Mouse (Mus musculus) heart, adult 18-20 months (tissue): ENCODE measurements around the gene Slc22a2. TPM values are rescaled to one million over a fixed set of nuclear protein-coding genes. Genes with fewer than 3 reads are reported as not detected.
"Not testable (repeated sequence)": the region's sequence is repeated elsewhere in the genome, so short reads cannot be mapped to it uniquely, and the experiment has no call there.

Experiments used
- DNase-seq, 2 experiments: peaks; one replicate each; pipeline ENCODE4 v3.0.0; 2021 to 2022; ENCODE audit warnings: mixed read lengths in 1 of 2
- long read RNA-seq, 2 experiments: library from polyadenylated mRNA; stranded (forward); transcript quantifications; one replicate each; pipeline ENCODE4 v2.0.0; 2021
- total RNA-seq, 2 experiments: library from RNA; stranded (reverse); gene quantifications; 2 replicates each; pipeline ENCODE4 v1.2.3; 2021

Slc22a2 gene
- total RNA-seq: not detected
- long read RNA-seq, experiment 1: 0 reads
- long read RNA-seq, experiment 2: 0 reads

DNA sequence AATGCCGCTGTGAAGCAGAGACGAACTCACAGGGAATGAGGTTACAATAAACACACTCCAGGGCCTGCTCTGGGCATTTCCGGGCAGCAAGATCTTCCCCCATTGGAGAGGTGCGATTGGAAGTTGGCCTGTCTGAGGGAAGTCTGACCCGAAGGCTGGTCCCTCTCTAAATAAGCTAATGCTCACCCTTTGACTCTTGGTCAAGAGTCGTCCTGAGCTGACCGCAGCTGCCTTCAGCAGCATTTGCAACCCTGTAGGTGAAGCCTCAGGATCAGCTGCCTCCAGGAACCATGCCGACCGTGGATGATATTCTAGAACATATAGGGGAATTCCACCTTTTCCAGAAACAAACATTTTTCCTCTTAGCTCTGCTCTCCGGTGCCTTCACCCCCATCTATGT is at the start of gene Slc22a2:
Gene Slc22a2, plus strand, starts transcription at position 142 of the 400 bp plus-strand sequence.
- no peak for DNase-seq

DNA sequence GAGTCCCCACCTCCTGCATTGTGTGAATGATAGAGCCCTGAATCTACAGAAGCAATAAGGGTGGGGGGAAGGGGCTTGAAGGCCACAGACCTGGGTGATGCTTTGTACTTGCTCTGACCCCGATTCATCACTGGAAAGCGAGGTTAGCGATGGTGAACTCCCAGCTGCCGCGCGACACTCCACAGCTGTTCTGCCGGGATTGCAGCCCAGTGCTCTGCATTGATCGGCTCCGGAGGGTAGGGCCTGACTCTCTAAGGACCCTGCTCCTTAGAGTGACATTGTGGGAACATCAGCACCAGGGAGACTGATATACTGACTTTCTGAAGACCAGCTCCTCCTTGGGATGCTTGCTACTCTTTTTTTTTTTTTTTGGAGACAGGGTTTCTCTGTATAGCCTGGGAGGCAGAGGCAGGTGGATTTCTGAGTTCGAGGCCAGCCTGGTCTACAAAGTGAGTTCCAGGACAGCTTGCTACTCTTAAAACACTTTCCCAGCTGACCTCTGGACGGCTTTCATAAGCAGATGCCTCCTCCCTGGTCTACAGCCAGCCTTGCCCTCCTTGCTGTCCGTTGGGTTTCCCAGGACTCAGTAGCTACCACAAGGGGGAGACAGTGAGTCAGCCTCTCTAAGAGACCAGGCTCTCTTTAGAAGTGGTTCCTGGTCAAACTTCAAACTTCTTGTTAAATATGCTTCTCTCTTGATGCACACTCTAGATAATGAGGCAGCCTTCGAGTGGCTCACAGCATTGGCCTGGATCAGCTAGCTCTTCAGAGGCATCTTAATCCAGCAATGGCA is 49.4 kb upstream of the Slc22a2 start:
- peak; percentile 78 to 83 for DNase-seq

DNA sequence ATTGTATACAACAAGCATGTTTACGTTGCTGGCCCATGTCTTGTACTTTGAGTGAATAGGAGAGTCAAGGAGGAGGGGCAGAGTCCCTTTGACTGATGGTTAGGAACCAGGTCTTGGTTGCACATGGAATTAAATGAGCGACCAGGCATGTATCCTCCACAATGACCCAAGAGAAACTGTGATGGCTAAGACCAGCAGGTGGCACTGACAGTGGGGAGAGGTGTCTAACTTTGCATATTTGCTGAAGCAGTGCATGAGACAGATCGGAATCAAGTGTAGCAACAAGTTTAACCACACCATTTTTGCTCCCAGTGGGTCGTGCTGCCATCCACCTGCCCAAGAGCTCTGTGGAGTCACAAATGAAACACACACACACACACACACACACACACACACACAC is 21.7 kb upstream of the Slc22a2 start:
- no peak for DNase-seq

DNA sequence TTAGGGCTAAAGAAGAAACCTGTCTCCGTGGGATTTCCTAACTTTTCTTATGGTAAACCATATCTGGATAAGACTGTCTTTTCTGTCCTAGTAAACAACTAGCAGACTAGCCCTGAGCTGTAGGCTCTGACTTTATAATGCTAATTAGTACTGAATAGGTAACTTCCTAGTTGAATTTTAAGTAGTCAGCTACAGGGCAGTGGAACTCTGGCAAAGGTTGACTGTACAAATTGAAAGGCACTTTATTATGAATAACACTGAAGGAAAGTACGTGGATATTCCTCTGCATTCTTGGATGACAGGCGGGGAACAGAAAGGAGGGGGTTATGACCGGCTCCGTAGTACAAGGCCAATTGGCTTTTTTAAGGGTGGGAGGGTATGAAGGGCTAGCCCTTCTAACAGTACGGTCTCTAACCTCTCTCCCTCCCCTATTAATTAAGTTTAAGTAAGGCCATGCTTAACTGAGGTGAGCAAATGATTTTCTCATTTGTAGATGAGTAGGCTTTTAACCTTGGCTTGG is 19.4 kb upstream of the Slc22a2 start:
- not testable (repeated sequence) for DNase-seq

DNA sequence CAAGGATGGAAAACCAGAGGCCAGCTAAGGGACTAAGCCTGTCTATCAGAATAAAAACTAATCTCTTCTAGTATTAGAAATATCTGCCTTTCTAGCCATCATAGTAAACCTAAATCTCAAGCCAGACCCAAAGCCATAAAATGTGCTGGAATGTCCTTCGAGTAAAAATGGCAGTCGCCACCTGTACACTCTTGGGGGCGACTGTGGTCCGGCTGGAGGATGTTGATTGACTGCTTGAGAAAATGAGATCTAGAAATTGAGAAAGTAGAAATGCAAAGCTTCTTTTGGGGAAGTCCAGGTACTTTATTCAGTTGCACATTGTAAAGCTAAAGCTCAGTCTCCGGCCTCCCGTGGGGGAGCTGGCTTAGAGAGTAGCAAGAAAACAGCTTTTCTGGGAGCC is 18.5 kb upstream of the Slc22a2 start:
- no peak for DNase-seq

DNA sequence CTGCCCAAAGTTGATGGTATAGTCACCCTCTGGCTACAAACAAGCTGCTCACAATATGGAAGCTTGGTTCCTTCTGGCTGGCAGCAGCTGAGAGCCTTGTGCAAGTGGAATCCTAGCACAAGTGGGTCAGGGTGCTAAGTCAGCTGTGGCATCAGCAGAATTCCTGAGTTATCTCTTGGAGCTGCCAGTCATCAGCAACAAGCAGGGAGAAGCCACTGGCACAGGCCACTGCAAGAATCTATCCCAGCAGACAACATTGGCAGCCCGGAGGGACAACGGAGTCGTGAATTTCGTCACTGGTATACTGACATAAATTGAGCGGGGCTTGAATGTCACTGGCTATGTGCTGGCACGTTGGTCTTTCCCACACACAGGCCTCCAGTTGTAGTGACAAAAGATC is 12.6 kb upstream of the Slc22a2 start:
- peak; percentile 69 to 82 for DNase-seq

DNA sequence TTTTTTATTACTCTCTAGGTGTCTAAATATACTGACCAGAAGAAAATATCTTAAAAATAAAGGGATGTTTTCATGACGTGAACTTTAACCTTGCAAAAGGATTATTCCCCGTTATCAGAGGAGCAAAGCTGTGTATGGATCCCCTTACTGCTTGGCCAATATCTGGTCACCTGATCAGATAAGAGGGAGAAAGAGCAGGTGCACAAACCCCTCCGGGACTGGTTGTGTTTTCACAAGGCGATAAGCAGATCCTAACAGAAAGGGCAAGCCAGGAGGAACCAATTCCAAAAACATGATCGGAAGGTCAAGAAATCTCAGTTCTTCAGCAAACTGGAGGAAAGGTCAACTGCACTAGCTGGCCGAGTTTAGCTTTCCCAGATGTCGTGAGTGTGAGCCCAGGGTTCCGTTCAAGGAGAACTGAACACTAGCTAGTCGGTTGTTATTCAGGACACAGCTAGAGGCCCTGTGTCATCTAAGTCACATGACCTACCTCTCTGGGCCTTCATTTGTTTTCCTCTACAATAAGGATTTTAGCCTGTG is 11.9 kb upstream of the Slc22a2 start:
- DNase-seq: peak; percentile 58 to 79

DNA sequence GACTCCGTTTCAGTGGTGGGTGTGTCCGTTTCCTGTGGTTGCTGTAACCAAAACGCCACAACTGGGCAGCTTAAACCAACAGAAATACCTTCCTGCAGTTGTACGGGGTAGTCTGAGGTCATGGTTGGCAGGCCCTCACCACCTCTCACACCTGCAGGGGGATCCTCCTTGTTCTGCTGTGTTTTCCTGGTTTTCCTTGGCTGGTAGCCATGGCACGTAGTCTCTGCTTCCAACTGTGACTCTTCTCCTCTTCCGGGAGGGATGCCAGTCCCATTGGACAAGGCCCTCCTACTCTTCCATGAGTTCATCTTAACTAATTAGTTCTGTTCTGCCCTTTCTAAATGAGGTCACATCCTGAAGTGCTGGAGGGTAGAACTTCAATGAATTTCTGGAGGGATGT is 8.5 kb upstream of the Slc22a2 start:
- no peak for DNase-seq

DNA sequence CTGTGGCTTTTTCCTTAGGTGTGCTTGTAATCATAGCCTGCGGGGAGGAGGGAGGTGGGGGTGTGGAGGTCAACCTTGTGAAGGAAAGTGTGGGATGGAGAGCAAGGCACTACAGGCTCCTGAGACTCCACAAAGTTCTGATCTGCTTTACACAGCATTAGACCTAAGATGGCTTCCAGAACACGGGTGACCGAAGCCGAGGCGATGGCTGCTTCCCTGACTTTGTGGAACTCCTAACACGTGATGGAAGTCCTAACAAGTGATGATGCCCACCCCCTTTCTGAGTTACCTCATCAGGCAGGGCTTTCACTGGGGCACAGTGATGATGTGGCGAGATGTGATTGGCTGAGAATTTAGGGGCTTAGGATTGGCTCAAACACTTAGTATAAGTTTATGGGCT is 6.8 kb upstream of the Slc22a2 start:
- no peak for DNase-seq

DNA sequence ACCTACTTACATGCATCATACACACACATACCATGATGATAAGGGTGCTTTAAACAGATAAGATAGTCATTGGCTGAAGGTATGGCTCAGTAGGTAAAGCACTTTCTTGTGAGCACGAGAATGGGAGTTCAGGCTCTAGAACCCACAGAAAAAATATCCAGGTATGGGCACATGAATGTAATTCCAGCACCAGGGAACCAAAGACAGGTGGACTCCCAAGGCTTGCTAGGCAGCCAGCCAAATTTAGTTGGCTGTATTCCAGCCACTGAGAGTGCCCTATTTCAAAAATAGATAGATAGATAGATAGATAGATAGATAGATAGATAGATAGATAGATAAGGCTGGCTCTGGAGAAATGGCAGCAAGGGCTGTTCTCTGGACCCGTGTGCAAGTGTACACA is 1.4 kb downstream of the Slc22a2 start:
- DNase-seq: no peak

DNA sequence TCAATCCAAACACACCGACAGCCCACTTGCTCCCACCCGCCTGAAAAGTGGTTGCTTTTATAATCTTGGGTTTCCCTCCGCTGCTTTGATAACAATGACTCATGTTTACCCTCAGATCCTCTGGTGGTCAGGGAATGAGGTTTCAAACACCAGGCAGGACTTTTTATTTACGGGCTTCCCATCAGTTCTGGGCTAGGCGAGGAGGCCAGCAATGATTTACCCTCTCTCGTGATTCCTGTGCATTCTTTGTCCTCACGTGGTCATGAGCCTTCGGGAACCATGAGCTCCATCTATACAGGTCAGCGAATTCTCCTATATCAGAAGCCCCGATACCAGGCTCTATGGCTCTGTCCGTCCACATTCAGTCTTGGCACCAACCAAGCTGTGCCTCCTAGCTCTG is 3.0 kb downstream of the Slc22a2 start:
- DNase-seq: no peak

DNA sequence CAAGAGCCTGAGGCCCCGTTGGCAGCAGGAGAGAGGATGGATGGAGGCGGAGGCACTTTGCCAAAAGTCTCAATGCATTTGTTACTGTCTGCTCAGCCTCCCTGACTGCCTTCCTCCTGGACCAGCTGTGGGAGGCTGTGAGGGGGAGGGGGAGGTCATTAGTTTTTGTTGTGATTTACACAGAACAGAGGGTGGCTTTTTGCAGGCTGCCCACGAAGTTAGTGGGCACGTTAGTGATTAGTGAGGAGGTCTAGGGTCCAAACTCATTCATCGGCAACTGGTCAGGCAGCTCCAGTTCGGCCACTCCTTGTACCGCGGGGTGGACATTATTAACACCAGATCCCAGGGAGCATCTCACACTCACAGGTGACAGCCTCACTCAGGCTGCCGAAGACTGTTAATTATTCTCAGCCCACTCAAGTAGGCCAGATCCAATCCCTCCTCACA is 4.9 kb downstream of the Slc22a2 start:
- DNase-seq: no peak

DNA sequence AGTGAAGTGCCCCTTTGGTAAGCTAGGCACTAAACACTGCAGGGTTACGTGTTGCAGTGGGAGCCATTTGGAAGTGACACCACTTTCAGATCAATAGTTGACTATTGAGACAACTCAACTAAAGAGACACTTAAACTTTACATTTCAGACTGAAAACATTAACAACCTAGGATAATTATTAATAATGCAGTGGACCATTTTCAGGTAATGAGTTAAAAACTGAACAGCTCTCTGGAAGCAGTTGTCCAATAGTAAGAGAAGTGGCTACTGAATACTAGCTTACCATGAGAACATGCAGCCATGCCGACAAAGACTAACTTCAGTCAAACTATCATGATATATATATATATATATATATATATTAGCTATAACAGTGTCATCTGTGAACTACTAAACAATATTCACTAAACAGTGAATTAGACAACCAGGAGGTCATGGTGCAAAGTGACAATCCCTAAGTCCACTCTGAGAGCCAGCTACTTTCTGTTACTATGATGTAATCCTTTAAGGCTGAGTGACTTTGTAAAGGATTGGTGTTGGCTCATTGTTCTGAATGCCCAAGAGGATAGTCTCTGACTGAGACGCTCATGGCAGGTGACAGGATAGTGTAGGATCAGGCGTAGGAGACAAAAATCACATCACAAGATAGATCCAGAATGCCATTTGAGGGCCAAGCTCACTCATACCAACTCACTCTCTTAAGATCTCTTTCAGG is 7.1 kb downstream of the Slc22a2 start:
- no peak for DNase-seq

DNA sequence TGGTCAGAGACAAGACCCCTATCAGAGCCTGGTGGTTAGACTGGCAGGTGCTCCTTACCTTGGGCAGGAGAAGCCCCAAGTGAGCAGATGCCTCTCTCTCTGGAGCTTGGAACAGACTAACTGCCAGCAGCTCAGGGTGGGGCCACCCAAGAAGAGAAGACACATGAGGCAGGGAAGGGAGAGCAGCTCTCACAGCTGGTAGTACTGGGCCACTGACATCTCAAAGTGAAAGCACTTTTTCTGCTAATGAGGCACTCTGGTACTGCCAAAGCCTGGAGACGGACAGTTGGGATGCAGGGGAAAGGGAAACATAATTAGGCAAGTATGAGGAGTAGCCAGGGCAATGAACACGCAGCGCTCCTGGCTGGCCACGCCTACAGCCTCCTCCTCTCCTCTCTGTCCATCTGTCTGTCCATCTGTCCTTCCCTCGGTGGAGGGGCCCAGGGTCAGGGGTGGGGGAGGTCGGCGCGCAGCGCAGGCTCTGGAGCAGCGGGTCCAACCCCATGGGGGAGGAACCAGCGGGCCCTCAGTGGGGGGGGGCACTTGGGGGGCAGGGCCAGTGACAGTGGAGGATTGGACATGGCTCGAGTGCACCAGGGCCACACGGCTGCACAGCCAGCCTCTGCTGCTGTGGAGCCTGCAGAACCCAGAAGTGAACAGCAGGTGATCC is 12.0 kb downstream of the Slc22a2 start:
- DNase-seq: no peak

DNA sequence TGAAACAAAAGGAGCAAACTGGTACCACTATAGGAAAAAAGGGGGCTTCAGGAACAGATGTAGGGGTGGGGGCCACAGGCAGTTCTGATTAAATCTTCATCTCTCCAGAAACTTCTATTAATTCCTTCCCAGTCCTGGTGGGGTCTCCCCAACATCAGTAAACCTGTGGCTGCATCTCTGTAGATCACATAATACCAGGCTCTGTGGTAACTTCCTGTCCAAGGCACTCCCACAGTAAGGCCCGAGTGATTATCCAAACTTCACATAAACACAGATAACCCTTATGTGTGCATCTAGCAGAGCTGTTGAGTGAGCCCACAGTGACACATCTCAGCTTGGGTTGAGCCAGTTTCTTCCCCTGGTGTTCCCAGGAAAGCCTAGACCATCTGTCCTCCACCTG is 22.7 kb downstream of the Slc22a2 start:
- no peak for DNase-seq

DNA sequence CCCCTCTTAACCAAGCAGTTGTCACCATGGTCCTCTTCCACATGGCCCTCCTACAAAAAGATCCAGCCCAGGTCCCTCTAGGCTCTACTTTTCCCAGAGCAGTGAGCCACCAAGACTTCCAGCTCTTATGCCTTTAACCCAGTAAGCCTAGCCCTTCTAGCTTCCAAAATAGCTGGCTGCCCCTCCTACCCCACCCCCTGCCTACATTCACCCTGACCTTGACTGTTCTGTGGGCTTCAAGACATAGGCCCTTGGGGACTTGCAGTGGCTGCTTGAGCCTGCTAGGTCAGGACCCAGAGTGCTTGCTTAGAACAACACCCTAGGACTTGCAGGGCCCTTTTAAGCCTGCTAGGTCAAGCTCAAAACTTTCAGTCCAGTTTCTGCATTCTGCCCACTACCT is 23.3 kb downstream of the Slc22a2 start:
- DNase-seq: peak in 1 of 2 experiments; percentile 42

DNA sequence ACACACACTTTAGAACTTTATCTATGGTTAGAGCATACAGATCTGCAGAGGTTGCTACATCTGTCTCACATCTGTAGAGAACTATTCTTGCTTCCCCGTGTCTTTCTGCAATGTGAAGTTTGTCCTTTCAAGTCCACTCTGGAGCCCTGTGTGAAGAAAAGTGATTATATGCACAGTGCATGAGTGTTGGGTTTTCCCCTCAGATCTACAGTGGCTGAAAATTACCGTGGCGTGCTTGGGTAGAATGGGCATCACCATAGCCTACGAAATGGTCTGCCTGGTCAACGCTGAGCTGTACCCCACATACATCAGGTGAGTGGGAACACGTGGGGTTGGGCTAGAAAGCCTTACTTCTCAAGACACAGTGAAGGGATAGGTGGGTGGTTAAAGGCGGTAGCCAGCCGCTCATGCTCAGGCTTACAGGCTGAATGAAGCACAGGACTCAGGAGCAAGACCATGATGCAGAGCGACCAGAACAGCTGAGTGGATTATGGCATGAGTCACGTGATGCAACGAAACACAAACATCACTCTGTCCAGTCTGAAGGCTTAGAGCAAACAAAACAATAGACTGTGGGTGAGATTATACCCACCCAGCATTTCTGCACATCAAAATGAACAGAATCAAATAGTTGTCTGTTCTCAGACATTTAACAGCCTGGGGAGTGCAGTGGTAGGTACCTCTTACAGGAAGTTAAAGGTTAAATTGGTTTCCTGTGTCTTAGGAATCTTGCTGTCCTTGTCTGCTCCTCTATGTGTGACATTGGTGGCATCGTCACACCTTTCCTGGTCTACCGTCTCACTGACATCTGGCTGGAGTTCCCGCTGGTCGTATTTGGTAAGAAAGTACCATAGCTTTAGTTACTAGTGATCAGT is 30.8 kb downstream of the Slc22a2 start:
- DNase-seq: no peak

DNA sequence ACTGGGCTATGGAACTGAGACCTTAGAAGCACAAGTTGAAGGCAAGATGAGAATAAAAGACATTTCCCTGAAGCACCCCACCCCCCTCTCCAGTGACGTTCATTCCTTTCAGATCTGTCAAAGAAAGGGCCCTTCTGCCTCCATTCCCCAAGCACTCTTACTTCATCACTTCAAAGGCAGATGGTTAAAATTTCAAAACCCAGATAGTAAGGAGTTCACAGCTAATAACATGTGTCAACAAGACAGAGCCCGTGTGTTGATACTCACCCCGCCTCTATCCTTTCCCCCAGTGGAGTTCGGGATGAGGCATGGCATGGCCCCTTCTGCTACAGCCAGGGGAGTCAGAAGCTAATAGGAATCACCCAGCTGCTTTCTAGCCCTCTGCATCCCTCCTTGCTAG is 31.5 kb downstream of the Slc22a2 start:
- no peak for DNase-seq

DNA sequence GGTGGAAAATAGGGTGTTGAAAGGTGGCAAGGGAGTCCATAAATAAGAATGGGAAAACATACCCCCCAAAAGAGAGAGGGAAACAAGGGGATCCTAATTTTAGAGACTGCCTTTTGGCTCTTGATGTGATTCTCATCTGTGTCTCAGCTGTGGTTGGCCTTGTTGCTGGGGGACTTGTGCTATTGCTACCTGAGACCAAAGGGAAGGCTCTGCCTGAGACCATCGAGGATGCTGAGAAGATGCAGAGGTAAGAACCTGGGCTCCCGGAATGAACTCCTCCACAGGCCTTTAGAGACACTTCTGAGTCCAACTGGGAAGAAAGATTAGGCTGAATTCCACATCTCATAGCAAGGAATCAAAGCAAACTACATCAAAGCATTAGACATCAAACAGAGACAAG is 35.7 kb downstream of the Slc22a2 start:
- DNase-seq: no peak

DNA sequence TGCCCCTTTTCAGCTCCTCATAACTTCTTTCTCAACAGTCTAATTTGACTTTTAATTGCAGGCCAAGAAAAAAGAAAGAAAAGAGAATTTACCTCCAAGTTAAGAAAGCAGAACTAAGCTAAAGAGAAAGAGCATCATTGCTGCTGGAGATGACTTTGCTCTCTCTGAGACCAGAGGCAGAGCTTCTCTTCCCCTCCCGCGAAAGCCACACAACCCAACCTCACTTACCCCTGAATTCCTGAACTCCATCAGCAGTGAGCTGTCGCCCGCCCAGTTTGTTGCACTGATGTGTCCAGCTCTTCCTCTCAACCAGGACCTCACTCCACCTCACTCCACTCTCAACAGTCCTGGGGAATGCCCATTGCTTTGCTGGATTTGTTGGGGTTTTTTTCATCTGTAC is 44.1 kb downstream of the Slc22a2 start:
- DNase-seq: no peak

DNA sequence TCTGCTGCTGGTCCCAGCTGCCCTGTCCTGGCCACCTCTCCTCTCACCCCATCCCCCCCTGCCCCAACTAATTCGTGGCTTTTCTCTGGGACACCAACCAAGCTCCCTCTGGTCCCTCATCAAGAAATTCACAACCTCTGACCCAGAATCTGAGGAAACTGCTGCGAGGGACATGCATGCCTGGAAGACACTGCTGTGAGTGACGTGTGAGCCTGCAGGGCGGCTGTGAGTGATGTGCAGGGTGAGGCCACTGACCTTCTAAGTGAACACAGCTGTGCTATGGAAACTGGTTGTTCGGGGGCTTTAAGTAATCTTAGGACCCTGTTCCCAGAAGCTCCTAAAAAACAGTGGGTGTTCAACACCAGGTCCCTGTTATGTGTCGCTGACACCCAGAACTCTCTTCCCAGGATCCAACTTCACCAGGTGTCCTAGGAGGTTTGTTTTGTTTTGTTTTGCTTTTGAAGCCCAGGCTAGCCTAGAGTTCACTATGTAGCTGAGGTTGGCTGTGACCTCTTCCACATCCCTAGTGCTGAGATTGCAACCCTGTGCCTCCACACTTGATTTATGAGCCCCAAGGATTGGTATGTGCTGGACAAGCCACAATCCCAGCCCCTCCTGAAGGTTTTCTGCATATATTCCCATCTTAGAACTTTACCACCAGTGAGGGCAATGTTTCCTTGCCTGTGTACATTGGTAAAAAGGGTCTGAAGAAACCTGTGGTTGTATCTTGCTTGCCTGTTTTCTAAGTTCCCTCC is 47.2 kb downstream of the Slc22a2 start:
- no peak for DNase-seq
